Mouse (Mus musculus): ENCODE results near the gene Zbtb38. TPM values are rescaled to one million over a fixed set of nuclear protein-coding genes. Genes with fewer than 3 reads are reported as not detected.

Gene Zbtb38
- total RNA-seq, 2 experiments from 2014 or later: 32.5 to 37.7 TPM

DNA sequence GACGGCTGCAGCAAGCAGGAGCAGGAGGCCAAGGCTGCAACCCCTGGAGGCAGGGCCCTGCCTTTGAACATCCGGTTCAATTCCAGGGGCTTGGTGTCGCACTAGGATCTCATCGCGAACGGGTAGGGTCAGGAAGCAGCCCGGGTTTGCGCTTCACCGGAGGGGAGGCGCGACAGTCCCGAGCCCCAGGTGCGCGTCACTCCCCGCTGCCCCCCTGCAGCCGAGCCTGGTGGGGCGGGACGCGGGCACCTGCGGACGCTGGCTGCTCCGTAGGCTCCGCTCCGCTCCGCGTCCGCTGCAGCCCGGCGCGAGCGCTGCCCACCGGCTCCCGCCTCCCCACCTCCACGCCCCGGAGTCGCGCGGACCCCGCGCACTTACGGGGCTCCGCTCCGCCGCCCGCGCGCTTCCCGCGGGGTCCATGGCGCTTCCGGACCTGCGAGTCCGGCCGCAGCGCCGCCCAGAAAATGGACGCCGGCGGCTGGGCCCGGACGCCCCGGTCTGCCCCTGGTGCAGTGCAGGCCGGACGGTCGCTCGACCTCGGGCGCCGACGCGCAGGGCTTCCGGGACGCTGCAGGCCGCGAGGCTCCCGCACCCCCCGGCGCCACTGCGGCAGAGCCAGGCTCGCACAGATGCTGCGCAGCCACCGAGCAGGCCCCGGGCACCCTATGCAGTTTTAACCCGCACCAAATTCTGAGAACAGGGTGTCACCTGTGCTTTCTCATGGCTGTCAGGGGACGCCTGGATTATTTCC is 33.0 kb downstream of the Zbtb38 start:
- peak; percentile 59 for DNase-seq (ENCODE audit: low spot score)
- intact Hi-C loops (cut with DNase I): loop anchor here (5.0 kb wide), 1 partner anchor 47 kb away; no protein-coding TSS in a partner anchor

GRCm38 (mm10) chr9:96718888-96719287 is 33.7 kb downstream of the Zbtb38 start:
- no peak for DNase-seq (ENCODE audit: low spot score)
- intact Hi-C loops (cut with DNase I): loop anchor here (5.0 kb wide), 1 partner anchor 47 kb away; no protein-coding TSS in a partner anchor

GRCm38 (mm10) chr9:96718402-96718798 is 34.2 kb downstream of the Zbtb38 start:
- intact Hi-C loops (cut with DNase I): loop anchor here (5.0 kb wide), 1 partner anchor 46 kb away; no protein-coding TSS in a partner anchor
- DNase-seq (ENCODE audit: low spot score): no peak

DNA sequence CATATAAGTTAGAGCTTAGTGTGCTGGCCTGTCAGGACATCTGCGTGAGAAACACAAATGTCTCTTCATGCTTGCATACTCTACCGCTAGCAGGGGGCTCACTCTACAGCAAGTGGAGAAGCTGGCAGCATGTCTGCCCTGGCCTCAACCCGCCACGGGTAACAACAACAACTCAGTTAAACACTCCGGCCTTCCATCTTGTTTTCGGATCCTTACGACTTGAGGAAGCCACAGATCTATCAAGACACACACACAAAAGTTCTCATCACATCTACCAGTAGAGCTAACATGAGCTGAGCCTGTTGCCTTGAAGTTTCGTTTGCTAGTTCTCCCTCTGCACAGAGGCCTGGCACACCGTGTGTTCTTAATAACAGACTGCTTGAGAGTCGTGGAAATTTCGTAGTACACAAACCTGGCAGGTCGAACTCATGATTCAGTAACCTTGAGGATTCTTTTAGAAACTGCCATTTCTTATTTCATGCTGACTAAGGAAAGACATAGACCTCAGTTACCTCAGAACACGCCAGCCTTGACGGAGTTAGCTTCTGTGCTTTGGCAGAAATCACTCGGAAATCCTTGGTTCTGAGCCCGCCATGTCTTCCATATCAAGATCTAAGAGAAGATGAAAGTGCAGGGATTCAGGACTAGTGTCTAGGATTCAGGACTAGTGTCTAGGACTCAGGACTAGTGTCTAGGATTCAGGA is 34.8 kb downstream of the Zbtb38 start:
- no peak for DNase-seq (ENCODE audit: low spot score)
- intact Hi-C loops (cut with DNase I): loop anchor here (5.0 kb wide), 1 partner anchor 46 kb away; no protein-coding TSS in a partner anchor

GRCm38 (mm10) chr9:96716735-96717444 is 35.7 kb downstream of the Zbtb38 start:
- DNase-seq (ENCODE audit: low spot score): no peak
- intact Hi-C loops (cut with DNase I): loop anchor here (5.0 kb wide), 1 partner anchor 45 kb away; no protein-coding TSS in a partner anchor

GRCm38 (mm10) chr9:96716136-96716535 is 36.5 kb downstream of the Zbtb38 start:
- no peak for DNase-seq (ENCODE audit: low spot score)
- intact Hi-C loops (cut with DNase I): loop anchor here (5.0 kb wide), 1 partner anchor 44 kb away; no protein-coding TSS in a partner anchor

GRCm38 (mm10) chr9:96715171-96715570 is 37.5 kb downstream of the Zbtb38 start:
- DNase-seq (ENCODE audit: low spot score): no peak
- intact Hi-C loops (cut with DNase I): loop anchor here (5.0 kb wide), 1 partner anchor 43 kb away; no protein-coding TSS in a partner anchor

DNA sequence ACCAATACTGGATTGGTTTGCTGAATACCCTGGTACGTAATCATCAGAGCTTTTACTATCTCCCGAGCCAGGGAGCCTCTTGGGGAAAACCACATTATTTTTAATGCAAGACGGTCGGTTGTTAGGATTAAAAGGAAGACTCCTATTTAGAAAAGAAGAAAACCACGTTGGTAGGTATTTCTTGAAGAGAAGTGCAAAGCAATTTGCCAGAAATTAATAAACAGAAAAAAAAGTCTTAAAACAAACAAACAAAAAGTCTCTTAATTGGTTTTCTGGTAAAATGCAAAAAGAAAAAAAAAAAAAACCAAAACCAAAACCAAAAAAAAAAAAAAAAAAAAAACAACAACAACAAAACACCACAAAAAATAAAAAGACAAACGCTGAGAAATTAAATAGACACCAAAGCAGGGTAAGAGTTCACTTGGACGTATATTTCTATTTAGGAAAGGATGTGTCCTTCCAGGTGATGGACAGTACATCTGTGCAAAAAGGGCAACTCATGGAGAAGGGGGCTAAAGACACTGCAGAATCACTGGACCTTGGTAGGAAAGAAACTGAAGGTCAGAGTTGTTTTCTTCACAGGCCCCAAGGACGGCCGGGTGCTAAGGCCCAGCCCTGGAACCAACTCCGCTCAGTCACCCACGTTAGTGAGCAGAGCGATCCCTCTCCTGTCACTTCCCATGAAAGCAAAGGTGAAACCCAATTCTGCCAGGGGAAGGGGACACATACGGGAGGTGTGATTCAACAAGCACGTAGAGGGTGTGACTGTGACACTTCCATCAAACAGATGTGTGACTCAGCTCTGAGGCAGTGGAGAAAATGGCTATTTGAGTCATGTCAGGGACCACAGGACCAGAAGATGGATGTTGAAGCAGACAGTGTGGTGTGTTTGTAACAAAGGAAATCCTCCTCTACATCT is 38.9 kb downstream of the Zbtb38 start:
- DNase-seq (ENCODE audit: low spot score): no peak

GRCm38 (mm10) chr9:96712758-96713471 is 39.7 kb downstream of the Zbtb38 start:
- peak; percentile 44 for DNase-seq (ENCODE audit: low spot score)
- intact Hi-C loops (cut with DNase I): no loop called here

More for the DNA sequence above, 38.9 kb downstream of the Zbtb38 start:
- intact Hi-C loops (cut with DNase I): no loop called here

GRCm38 (mm10) chr9:96712045-96712444 is 40.6 kb downstream of the Zbtb38 start:
- DNase-seq (ENCODE audit: low spot score): no peak
- intact Hi-C loops (cut with DNase I): no loop called here

DNA sequence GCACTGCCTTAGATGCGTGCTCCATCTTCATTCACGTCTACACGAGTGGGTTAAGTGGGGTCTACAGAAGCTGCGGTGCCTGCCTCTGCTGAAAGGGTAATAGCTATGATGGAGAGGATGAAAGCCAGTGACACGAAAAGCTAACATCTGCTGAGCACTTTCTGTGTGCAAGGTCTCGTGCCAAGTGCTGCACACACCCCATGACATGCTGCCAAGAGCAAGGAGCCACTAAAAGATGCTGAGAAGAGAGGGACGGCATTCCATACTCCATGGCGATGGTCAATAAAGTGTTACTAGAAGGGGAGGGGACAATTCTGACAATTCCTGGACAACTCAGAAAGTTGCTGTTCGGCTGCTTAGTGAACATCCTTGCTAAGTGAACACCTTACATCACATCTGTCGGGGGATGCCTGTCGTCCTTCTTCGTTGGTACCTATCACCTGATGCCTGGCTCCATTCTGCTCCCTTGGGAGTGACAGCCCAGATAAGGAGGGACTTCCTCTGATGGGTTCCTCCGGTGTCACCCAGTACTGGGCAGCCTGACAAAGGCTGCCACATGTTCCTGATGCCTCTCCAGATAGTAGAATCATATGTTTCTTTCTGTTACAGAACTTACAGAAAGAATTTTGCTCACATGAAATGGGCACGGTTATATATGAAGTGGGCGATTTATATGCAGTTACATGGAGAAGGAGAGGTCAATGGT is 42.2 kb downstream of the Zbtb38 start:
- no peak for DNase-seq (ENCODE audit: low spot score)
- intact Hi-C loops (cut with DNase I): no loop called here

- no peak for DNase-seq (ENCODE audit: low spot score)
- intact Hi-C loops (cut with DNase I): loop anchor here (10.0 kb wide), 1 partner anchor 46 kb away; the partner anchor contains the start of gene Zbtb38
Observed at GRCm38 (mm10) chr9:96708905-96709304, 43.7 kb downstream of the Zbtb38 start.

DNA sequence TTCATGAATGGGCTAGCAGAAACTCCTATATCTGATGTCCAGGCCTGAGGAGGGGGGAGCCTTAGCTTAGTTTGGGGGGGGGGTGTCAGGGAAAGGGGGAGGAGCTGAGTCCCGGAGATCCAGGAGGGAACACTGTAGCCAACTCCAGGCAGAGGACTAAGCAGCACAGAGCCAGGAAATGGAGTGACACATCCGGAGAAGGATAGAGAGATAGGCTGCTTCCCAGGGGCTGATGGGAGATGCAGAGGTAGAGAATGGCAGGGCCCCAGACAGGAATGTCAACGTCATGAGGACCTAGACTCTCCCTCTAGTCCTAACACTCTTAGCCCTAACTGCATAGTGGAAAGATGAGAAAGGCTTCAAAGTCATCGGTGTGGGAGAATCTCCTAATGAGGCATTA is 44.7 kb downstream of the Zbtb38 start:
- no peak for DNase-seq (ENCODE audit: low spot score)
- intact Hi-C loops (cut with DNase I): loop anchor here (10.0 kb wide), 1 partner anchor 47 kb away; the partner anchor contains the start of gene Zbtb38

DNA sequence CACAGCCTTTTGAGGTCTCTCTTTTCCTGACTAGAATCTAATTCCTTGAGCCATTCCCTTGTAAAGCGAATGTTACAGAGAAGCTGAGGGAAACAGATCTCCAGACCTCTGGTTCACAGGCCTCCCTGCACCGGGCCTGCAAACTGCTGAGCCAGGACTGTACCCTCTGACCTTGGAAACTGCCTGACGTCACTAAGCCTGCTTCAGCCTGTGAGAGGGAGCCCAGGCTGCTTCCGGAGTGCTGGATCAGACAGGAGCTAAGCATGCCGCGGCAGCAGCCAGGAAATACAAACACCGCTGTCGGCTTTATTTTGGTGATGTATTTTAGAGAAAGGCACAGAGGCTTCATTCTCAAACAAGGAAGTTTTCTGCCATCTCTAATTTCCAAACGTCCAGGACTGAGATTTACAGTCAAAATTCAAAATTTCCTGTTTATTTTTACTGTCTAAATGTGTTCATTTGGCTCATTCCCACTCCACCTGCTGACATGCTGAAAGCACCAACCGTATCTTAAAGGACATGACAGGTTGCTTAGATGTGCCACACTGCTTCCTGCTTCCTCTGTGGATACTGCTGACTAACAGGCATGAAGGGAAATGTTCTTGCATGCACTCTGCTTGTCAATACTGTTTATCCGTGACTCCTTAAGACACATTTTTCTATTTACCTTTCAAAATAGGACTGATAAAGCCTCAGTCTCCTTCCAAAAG is 46.9 kb downstream of the Zbtb38 start:
- peak; percentile 76 for DNase-seq (ENCODE audit: low spot score)
- intact Hi-C loops (cut with DNase I): loop anchor here (10.0 kb wide), 1 partner anchor 49 kb away; the partner anchor contains the start of gene Zbtb38

DNA sequence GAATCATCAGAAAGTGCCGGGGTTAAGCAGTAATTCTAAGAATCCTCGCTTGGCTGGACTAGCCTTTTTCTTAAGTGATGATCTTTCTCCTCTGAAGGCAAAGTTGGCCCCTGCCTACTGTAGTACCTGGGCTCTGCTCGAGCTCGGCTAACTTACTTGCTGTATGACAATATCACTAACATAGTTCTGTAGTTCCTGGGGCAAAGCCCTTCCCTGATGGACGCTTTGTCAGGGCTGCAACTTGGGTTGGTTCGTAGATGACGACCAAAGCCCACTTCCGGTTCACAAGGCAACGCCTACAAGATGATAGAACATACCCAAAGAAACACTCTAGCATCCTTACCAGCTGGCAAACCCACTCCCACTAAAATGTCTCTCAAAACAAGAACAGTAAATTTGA is 47.7 kb downstream of the Zbtb38 start:
- intact Hi-C loops (cut with DNase I): loop anchor here (10.0 kb wide), 1 partner anchor 50 kb away; the partner anchor contains the start of gene Zbtb38

DNA sequence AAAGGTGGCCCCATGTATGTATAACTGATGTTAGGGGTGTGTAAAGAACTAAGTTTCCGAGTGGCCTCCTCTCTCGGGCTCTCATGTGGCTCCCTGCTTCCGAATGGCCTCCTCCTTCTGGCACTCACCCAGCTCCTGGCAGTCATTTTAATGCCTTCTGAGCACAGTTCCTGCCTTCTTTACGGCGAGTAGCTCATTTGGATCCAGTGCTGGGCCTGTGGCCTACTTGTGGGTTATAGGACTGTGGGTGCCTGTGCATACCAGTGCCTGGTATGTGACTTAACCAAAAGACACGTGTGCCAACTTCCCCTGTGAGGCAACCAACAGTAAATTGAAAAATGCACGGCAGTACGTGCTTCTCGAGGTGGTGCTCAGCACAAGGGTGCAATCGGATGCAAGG is 50.7 kb downstream of the Zbtb38 start:
- intact Hi-C loops (cut with DNase I): loop anchor here (10.0 kb wide), 1 partner anchor 53 kb away; the partner anchor contains the start of gene Zbtb38
- DNase-seq (ENCODE audit: low spot score): no peak

More for the DNA sequence above, 47.7 kb downstream of the Zbtb38 start:
- no peak for DNase-seq (ENCODE audit: low spot score)

All from heart, postnatal 25 days (tissue).